Mouse (Mus musculus) left cerebral cortex, postnatal 36 days (tissue): ENCODE measurements around the gene Otop3. TPM values are rescaled to one million over a fixed set of nuclear protein-coding genes. Genes with fewer than 3 reads are reported as not detected.

Source experiments
- DNase-seq, 2 experiments: peaks; one replicate each; pipeline ENCODE4 v3.0.0; 2021 to 2022; ENCODE audit warnings: low spot score in 2 of 2, mixed read lengths in 1 of 2
- intact Hi-C: fragments of 180-260 bp; cut with DNase I; formaldehyde crosslinking; loops from one replicate; pipeline ENCODE4 v1.15.1; 2025
- total RNA-seq, 2 experiments: library from RNA; stranded (reverse); gene quantifications; 2 replicates each; pipeline ENCODE4 v1.2.3; 2021

Gene Otop3
- total RNA-seq, 2 experiments from 2014 or later = 0.12 TPM; not detected in 1

GRCm38 (mm10) chr11:115317204-115317603 lies 17.3 kb upstream of the Otop3 start:
- intact Hi-C loops = no loop called here
- DNase-seq = no peak

GRCm38 (mm10) chr11:115318245-115319027 lies 16.1 kb upstream of the Otop3 start:
- intact Hi-C loops = no loop called here
- DNase-seq = no peak

- DNase-seq = no peak
- intact Hi-C loops = no loop called here
Observed at GRCm38 (mm10) chr11:115319704-115320383, 14.7 kb upstream of the Otop3 start.

- intact Hi-C loops = loop anchor here (1.0 kb wide), 1 partner anchor 31 kb away; no protein-coding TSS in a partner anchor
- no peak for DNase-seq
Observed at GRCm38 (mm10) chr11:115321906-115322693, 12.4 kb upstream of the Otop3 start, which contains the start of gene Ush1g. TSS of gene Ush1g (minus strand) at chr11:115322041.

- intact Hi-C loops = no loop called here
- no peak for DNase-seq
Observed at GRCm38 (mm10) chr11:115323354-115323753, 11.2 kb upstream of the Otop3 start.

- peak in 1 of 2 experiments; percentile 66 for DNase-seq
- intact Hi-C loops = no loop called here
Observed at GRCm38 (mm10) chr11:115326730-115327129, 7.8 kb upstream of the Otop3 start.

GRCm38 (mm10) chr11:115329339-115329738 lies 5.2 kb upstream of the Otop3 start:
- intact Hi-C loops = no loop called here
- no peak for DNase-seq

- DNase-seq = no peak
- intact Hi-C loops = no loop called here
Observed at GRCm38 (mm10) chr11:115335223-115335622, 692 bp downstream of the Otop3 start.

- intact Hi-C loops = no loop called here
- no peak for DNase-seq
Observed at GRCm38 (mm10) chr11:115336115-115336514, 1.6 kb downstream of the Otop3 start.

GRCm38 (mm10) chr11:115337350-115337749 lies 2.8 kb downstream of the Otop3 start:
- DNase-seq = no peak
- intact Hi-C loops = no loop called here

- DNase-seq = no peak
- intact Hi-C loops = no loop called here
Observed at GRCm38 (mm10) chr11:115337826-115338225, 3.3 kb downstream of the Otop3 start.

- intact Hi-C loops = no loop called here
- no peak for DNase-seq
Observed at GRCm38 (mm10) chr11:115341246-115341645, 6.7 kb downstream of the Otop3 start.

- intact Hi-C loops = no loop called here
- no peak for DNase-seq
Observed at GRCm38 (mm10) chr11:115341866-115342265, 7.3 kb downstream of the Otop3 start.

- intact Hi-C loops = no loop called here
- no peak for DNase-seq
Observed at GRCm38 (mm10) chr11:115344967-115345366, 10.4 kb downstream of the Otop3 start.

GRCm38 (mm10) chr11:115345515-115345914 lies 11.0 kb downstream of the Otop3 start:
- no peak for DNase-seq
- intact Hi-C loops = no loop called here

GRCm38 (mm10) chr11:115348681-115349248 lies 14.2 kb downstream of the Otop3 start:
- no peak for DNase-seq

GRCm38 (mm10) chr11:115349976-115350375 lies 15.4 kb downstream of the Otop3 start:
- intact Hi-C loops = no loop called here
- DNase-seq = no peak

More at GRCm38 (mm10) chr11:115348681-115349248, 14.2 kb downstream of the Otop3 start:
- intact Hi-C loops = no loop called here

- intact Hi-C loops = loop anchor here (1.0 kb wide), 1 partner anchor 31 kb away; the partner anchor contains the start of gene Ush1g
Observed at GRCm38 (mm10) chr11:115353375-115353774, 18.8 kb downstream of the Otop3 start.

GRCm38 (mm10) chr11:115354183-115354582 lies 19.7 kb downstream of the Otop3 start:
- intact Hi-C loops = no loop called here
- peak; percentile 50 to 57 for DNase-seq

More at GRCm38 (mm10) chr11:115353375-115353774, 18.8 kb downstream of the Otop3 start:
- no peak for DNase-seq
